Mouse (Mus musculus): ENCODE measurements at regions not wholly inside any gene's neighbourhood (a gene's known extent, or its start where the extent isn't known, plus 50 kb on each side); places are given as distances from the start of the nearest gene placed in this dataset.

GRCm38 (mm10) chr5:43034421-43034820 lies 198.5 kb upstream of the Cpeb2 start:
- no peak for TF ChIP-seq GATA4 (IDR thresholded peaks at IDR 0.05; ENCODE audit: insufficient replicate concordance, low read length)

DNA sequence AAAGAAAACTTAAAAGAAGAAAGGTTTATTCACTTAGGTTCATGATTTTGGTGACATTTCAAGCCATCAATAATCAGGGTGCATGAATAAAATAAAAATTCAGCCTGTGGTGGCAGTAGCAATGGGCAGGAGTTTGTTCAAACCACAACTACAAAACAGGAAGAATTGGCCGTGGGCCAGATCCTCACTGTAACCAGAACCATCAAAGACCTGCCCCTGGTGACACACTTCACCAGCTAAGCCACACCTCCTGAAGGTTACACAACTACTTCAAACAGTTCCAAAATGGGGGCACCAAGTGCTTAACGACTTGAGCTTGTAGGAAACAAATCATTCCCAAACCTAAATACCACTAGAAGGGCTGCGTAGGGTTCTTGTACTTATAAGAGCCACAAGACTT lies 195.4 kb upstream of the Cpeb2 start:
- TF ChIP-seq GATA4 (IDR thresholded peaks at IDR 0.05; ENCODE audit: insufficient replicate concordance, low read length) = no peak

DNA sequence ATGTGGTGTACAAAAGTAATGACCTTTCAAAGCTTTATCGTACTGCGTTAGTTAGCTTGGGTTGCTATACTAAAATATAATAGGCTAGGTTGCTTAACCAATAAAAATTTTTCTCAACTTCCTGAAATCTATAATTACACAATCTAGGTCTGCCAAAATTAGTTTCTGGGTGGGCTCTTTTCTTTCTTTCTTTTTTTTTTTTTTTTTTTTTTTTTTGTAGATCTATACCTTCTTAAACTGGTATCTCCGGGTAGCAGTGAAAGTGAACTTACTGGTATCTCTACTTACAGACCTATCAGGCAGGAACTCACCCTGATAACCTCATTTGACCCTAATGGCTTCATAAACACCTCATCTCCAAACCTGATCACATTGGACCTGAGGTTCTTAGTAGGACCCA lies 193.4 kb upstream of the Cpeb2 start:
- no peak for TF ChIP-seq GATA4 (IDR thresholded peaks at IDR 0.05; ENCODE audit: insufficient replicate concordance, low read length)

- TF ChIP-seq GATA4 (IDR thresholded peaks at IDR 0.05; ENCODE audit: insufficient replicate concordance, low read length) = no peak
Measured at GRCm38 (mm10) chr5:43042585-43042984, 190.4 kb upstream of the Cpeb2 start.

GRCm38 (mm10) chr5:43045860-43046259 lies 187.1 kb upstream of the Cpeb2 start:
- no peak for TF ChIP-seq GATA4 (IDR thresholded peaks at IDR 0.05; ENCODE audit: insufficient replicate concordance, low read length)

DNA sequence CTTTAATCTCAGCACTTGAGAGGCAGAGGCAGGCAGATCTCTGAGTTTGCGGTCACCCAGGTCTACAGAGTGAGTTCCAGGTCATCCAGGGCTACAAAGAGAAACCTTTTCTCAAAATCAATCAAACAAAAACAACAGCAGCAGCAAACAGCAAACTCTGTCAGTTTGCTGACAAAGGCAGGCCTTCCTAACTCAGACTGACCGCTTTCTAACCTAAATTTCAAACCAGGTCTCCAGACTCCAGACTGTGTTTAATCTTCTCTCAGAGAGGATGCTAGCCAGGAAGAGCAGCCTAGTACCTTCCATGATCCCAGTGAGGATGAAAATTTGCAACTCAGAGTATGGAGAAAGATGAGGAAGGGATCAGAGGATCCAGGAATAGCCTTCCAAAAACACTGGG lies 185.7 kb upstream of the Cpeb2 start:
- no peak for TF ChIP-seq GATA4 (IDR thresholded peaks at IDR 0.05; ENCODE audit: insufficient replicate concordance, low read length)

DNA sequence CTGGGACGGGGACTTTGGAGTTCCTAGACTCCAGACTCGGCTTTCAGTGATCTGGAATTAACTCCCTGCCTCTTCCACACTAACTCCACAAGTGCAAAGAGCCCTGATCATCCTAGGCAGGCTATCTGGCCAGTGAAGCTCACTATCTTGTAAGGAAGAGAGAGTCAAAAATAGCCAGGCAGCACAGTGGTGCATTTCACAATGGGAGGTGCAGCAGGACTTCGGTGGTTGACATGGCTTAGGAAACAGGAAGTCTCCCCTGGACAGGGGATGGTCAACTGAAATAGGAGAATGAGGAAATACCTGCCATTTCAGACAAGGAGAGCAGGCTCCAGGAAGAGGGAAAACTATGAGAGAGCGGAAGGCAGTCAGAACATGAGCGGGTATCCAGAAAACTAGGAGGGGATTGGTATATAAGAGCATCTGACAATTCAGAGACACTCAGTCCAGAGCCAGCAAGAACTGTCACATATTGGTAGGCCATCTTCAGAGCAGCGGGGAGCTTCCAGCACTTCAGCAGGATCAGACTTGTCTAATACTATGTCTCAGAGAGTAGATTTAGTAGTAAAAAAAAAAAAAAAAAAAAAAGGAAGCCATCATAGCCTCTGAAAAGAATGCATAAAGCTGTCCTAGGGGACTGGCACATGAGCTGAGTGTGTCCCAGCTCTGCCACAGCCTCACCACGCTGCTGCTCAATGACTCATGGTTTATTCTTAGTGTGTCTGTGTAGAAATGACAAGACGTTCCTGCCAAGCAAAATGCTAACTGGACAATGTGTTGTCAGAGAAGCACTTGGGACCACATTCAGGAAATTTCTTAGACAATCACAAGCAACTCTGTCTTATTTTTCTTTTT lies 184.5 kb upstream of the Cpeb2 start:
- no peak for TF ChIP-seq GATA4 (IDR thresholded peaks at IDR 0.05; ENCODE audit: insufficient replicate concordance, low read length)

- no peak for TF ChIP-seq GATA4 (IDR thresholded peaks at IDR 0.05; ENCODE audit: insufficient replicate concordance, low read length)
Measured at GRCm38 (mm10) chr5:43049381-43050301, 183.3 kb upstream of the Cpeb2 start.

- peak; percentile 86 for TF ChIP-seq GATA4 (IDR thresholded peaks at IDR 0.05; ENCODE audit: insufficient replicate concordance, low read length)
Measured at GRCm38 (mm10) chr5:43050961-43051517, 181.9 kb upstream of the Cpeb2 start.

DNA sequence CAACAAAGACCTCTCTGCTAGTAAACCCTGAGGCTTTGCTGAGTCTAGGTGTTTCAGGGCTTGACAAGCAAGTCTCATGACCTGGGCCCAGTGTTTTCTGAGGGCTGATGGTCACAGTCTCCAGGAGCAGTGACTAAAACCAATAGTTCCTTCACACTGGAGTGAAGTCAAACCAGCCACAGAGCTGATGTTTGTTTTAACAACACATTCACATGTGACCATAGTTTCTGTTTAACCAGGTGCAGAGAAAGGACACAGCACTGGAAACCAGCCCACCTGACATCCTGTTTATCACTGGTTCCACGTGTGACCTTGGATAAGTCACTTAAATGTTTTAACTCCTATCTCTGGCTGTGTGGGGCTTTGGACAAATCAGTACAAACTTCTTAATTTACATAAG lies 180.3 kb upstream of the Cpeb2 start:
- no peak for TF ChIP-seq GATA4 (IDR thresholded peaks at IDR 0.05; ENCODE audit: insufficient replicate concordance, low read length)

DNA sequence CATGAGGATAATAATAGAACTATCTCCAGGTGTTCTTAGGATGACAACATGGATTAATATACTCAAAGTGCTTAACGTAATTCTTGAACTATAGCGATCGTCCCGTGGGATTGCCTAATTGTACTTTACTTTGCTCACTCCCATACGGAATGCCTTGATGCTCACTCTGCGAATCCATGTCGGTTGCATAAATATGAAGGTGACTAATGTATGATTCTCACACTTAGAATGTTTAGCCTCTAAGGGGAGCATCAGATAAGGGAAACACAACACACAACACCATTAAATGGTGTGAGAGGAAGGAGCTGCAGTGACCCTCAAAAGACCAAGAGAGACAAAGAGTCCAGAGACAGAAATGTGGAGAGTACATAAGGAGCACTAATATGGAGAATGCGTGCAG lies 178.4 kb upstream of the Cpeb2 start:
- TF ChIP-seq GATA4 (IDR thresholded peaks at IDR 0.05; ENCODE audit: insufficient replicate concordance, low read length) = no peak

DNA sequence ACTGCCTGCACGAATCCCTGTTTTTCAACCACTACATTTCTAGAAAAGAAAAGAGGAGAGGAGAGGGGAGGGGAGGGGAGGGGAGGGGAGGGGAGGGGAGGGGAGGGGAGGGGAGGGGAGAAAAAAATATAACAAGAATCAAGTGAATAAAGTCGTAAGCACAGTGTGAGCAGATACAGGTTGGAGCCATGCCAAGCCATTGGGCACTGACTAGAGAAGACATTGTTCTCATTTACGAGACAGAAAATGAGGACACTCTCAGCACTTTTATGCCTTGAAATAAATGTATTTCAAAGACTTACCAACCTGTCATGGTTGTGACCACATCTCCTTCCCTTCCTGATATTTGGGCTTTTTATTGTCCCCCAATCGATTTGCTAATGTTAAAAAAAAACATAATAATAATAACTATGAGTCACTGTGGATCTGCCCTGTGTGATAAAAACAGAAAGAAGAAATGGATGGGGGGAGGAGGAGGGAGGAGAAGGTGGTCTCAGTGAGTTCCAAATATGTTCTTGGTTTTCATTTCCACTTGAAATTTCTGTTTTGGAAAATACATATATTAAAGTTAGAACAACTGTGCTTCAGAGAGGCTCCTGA lies 177.8 kb upstream of the Cpeb2 start:
- TF ChIP-seq GATA4 (IDR thresholded peaks at IDR 0.05; ENCODE audit: insufficient replicate concordance, low read length) = no peak

GRCm38 (mm10) chr5:43056486-43056885 lies 176.5 kb upstream of the Cpeb2 start:
- no peak for TF ChIP-seq GATA4 (IDR thresholded peaks at IDR 0.05; ENCODE audit: insufficient replicate concordance, low read length)

GRCm38 (mm10) chr5:43061243-43061642 lies 171.7 kb upstream of the Cpeb2 start:
- no peak for TF ChIP-seq GATA4 (IDR thresholded peaks at IDR 0.05; ENCODE audit: insufficient replicate concordance, low read length)

DNA sequence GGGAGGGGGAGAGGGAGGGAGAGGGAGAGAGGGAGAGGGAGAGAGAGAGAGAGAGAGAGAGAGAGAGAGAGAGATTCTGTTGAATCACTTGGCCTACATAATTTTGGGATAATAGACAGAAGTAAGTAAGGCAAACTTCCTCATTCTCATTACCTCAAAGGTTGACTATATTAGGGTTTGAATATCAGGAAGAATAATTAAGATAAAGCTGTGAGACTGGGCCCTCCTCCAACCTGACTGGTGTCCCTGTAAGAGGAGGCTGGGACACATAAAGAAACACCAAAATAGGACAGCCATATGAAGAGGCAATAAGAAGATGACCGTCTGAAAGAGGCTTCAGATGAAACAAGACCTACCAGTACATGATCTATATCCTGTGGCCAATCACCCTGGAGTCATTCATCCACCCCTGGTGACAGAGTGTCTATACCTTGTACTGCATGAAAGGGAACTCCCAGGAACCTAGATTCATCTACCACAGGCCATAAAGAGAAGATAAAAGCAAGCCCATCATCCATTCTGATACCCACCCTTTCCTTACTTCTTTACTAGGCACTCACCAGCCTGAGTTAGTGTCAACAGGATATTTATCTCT lies 171.1 kb upstream of the Cpeb2 start:
- TF ChIP-seq GATA4 (IDR thresholded peaks at IDR 0.05; ENCODE audit: insufficient replicate concordance, low read length) = no peak

Data from liver, adult (tissue).